17 mouse cellular contexts compared by ENCODE assay signal in genomic region chr12:27164920-27165504, GRCm38 (mm10).
A peak's percentile ranks its signal among the peaks of the same experiment; 100 is the strongest.
DNase-seq lines count a peak whose midpoint lies in the region; ATAC-seq and TF ChIP-seq lines count a peak whose summit lies in the region.
"Had no signal": no experiment of that assay in that cellular context is flagged by ENCODE, and none has a peak within 500 bp of the region (broad histone marks: within the 10 kb centered on the region; RNA-seq: fewer than 3 reads in every experiment).

No protein-coding gene starts in this region.

- peaks cover 8% of the 10 kb centered on the region for H3K4me1 ChIP-seq in midbrain, embryonic 13.5 days (replicated peaks)
- peaks cover 8% of the 10 kb centered on the region; the same call in 1 of the 2 replicates for H3K4me1 ChIP-seq in midbrain, postnatal 0 days (ENCODE audit: insufficient read depth, low read length)
- H3K4me1 ChIP-seq in embryonic facial prominence, embryonic 15.5 days = peaks cover 8% of the 10 kb centered on the region
- peaks cover 13% of the 10 kb centered on the region for H3K4me1 ChIP-seq in limb, embryonic 10.5 days

- ATAC-seq in midbrain, embryonic 13.5 days = 0 out of 2 replicates have a peak, but pooled peaks have one; percentile 27
- no peak for ATAC-seq in midbrain, postnatal 0 days (ENCODE audit: low FRiP score)
- ATAC-seq in embryonic facial prominence, embryonic 15.5 days (ENCODE audit: insufficient number of reproducible peaks, low FRiP score, low TSS enrichment, low read depth) = 0 out of 2 replicates have a peak, but pooled peaks have one; percentile 51
- ATAC-seq: intestine, postnatal 0 days had no signal

- H3K27me3 ChIP-seq in midbrain, embryonic 13.5 days = no peaks in the 10 kb centered on the region
- H3K27me3 ChIP-seq in midbrain, postnatal 0 days (ENCODE audit: insufficient read depth, low read length) = no peaks in the 10 kb centered on the region
- H3K27me3 ChIP-seq in embryonic facial prominence, embryonic 15.5 days = no peaks in the 10 kb centered on the region
- H3K27me3 ChIP-seq in limb, embryonic 10.5 days (ENCODE audit: low read depth, poor library complexity, severe bottlenecking) = no peaks in the 10 kb centered on the region

- no peak overlapping the region for H3K4me2 ChIP-seq in midbrain, embryonic 13.5 days (replicated peaks)
- H3K4me2 ChIP-seq in midbrain, postnatal 0 days (ENCODE audit: low read depth, low read length, poor library complexity, severe bottlenecking) = no peak overlapping the region
- no peak overlapping the region for H3K4me2 ChIP-seq in embryonic facial prominence, embryonic 15.5 days (replicated peaks)

- no peak overlapping the region for H3K9ac ChIP-seq in midbrain, embryonic 13.5 days (replicated peaks)
- H3K9ac ChIP-seq in midbrain, postnatal 0 days (replicated peaks; ENCODE audit: low read length, poor library complexity, severe bottlenecking) = no peak overlapping the region
- no peak overlapping the region for H3K9ac ChIP-seq in embryonic facial prominence, embryonic 15.5 days

- no peak overlapping the region for H3K27ac ChIP-seq in midbrain, embryonic 13.5 days
- no peak overlapping the region for H3K27ac ChIP-seq in midbrain, postnatal 0 days (ENCODE audit: low read depth, low read length)
- no peak overlapping the region for H3K27ac ChIP-seq in embryonic facial prominence, embryonic 15.5 days (replicated peaks)
- H3K27ac ChIP-seq in limb, embryonic 10.5 days = 0 out of 2 replicates have a peak overlapping the region, but pooled peaks have one; percentile 2

- H3K9me3 ChIP-seq in midbrain, embryonic 13.5 days = no peaks in the 10 kb centered on the region; the same call in 1 of the 2 replicates
- no peaks in the 10 kb centered on the region for H3K9me3 ChIP-seq in midbrain, postnatal 0 days (ENCODE audit: low read length)
- no peaks in the 10 kb centered on the region for H3K9me3 ChIP-seq in embryonic facial prominence, embryonic 15.5 days (replicated peaks)
- H3K9me3 ChIP-seq in limb, embryonic 10.5 days (replicated peaks) = no peaks in the 10 kb centered on the region

- WGBS in midbrain, embryonic 13.5 days = 92% methylated on average over 4 of the region's 4 CpGs
- WGBS in midbrain, postnatal 0 days = 91% methylated on average over 4 of the region's 4 CpGs
- WGBS in embryonic facial prominence, embryonic 15.5 days = 91% methylated on average over 4 of the region's 4 CpGs
- 94% methylated on average over 4 of the region's 4 CpGs for WGBS in limb, embryonic 10.5 days

- DNase-seq in heart, adult 11 months = peak; percentile 83
- DNase-seq in heart, adult 8-10 months (ENCODE audit: low spot score) = no peak
- DNase-seq in midbrain, postnatal 0 days (ENCODE audit: low spot score) = no peak
- DNase-seq in limb, embryonic 10.5 days (ENCODE audit: low spot score) = no peak
- DNase-seq in yolk sac, embryonic 10.5 days (ENCODE audit: low spot score) = no peak
- DNase-seq: adrenal gland, postnatal 36 days; B cell, adult 2 months; cerebellum, adult 11-12 months; cerebellum, postnatal 14 days; heart, postnatal 4 days; kidney, postnatal 36 days; liver; thymus, adult 18-20 months; thymus, postnatal 4 days had no signal

- TF ChIP-seq CTCF in midbrain, postnatal 0 days (IDR thresholded peaks at IDR 0.05) = no peak

- no peak overlapping the region for H3K4me3 ChIP-seq in midbrain, embryonic 13.5 days (replicated peaks)
- no peak overlapping the region for H3K4me3 ChIP-seq in midbrain, postnatal 0 days (ENCODE audit: low read depth, low read length)
- H3K4me3 ChIP-seq in embryonic facial prominence, embryonic 15.5 days (replicated peaks) = no peak overlapping the region
- H3K4me3 ChIP-seq in limb, embryonic 10.5 days = no peak overlapping the region

- H3K36me3 ChIP-seq in midbrain, embryonic 13.5 days = no peaks in the 10 kb centered on the region
- H3K36me3 ChIP-seq in midbrain, postnatal 0 days (ENCODE audit: insufficient read depth, low read length) = no peaks in the 10 kb centered on the region
- no peaks in the 10 kb centered on the region for H3K36me3 ChIP-seq in embryonic facial prominence, embryonic 15.5 days
- no peaks in the 10 kb centered on the region for H3K36me3 ChIP-seq in limb, embryonic 10.5 days
